Mouse (Mus musculus) gastrocnemius, adult 2 months (tissue): Measurements from ENCODE around the gene C8b. TPM values are rescaled to one million over a fixed set of nuclear protein-coding genes. Genes with fewer than 3 reads are reported as not detected.

ENCODE experiments used
- DNase-seq: peaks from one replicate; pipeline ENCODE4 v3.0.0; 2022
- H3K27ac ChIP-seq: fragments of 200-600 bp; 2 replicates; pipeline ENCODE4 v1.8.1; 2022; ENCODE audit warnings: mild to moderate bottlenecking
- H3K4me3 ChIP-seq: fragments of 200-600 bp; 2 replicates; pipeline ENCODE4 v1.8.1; 2022; ENCODE audit warnings: mild to moderate bottlenecking, moderate library complexity
- CTCF ChIP-seq: fragments of 200-600 bp; IDR thresholded peaks from 2 replicates; pipeline ENCODE4 v1.8.1; 2022; ENCODE audit warnings: antibody characterized with exemption, mild to moderate bottlenecking, moderate library complexity
- intact Hi-C: fragments of 180-260 bp; cut with DNase I; formaldehyde crosslinking; loops from one replicate; pipeline ENCODE4 v1.15.1; 2025
- total RNA-seq, 2 experiments: library from RNA; stranded (reverse); gene quantifications; 2 replicates each; pipeline ENCODE4 v1.2.3; 2021

C8b gene
- total RNA-seq, 2 experiments from 2014 or later, result not detected

DNA sequence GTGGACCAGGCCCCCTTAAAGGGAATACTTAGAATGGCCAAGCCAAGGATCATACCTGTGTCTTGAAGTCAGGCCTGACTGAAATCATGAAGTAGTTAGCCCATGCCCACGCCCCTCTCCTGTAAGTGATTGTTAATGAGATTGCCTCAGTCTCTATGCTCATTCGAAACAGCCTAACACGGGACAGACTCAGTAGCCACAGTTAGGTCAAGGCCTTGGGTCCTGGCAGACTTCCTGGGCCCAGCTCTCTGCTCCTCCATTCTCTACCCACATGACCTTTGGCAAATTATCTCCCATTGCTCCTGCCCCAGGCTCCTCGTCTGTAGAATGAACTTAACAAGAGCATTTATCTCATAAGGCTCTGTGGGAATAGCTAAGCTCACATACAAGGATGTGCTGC is 52.9 kb downstream of the C8b start:
- Histone ChIP-seq H3K4me3 (no peak overlapping the region), H3K27ac (no peak overlapping the region)
- no peak for DNase-seq
- no peak for TF ChIP-seq CTCF
- intact Hi-C loops, result no loop called here

- no peak for DNase-seq
- intact Hi-C loops, result no loop called here
- H3K4me3 ChIP-seq, result no peak overlapping the region
- no peak overlapping the region for H3K27ac ChIP-seq
- no peak for TF ChIP-seq CTCF
These were observed 53.8 kb downstream of the C8b start for GRCm38 (mm10) chr4:104819891-104820290.

GRCm38 (mm10) chr4:104823597-104824101 is 57.5 kb downstream of the C8b start:
- H3K27ac ChIP-seq, result no peak overlapping the region
- no peak overlapping the region for H3K4me3 ChIP-seq
- no peak for TF ChIP-seq CTCF
- no peak for DNase-seq
- intact Hi-C loops, result no loop called here

- H3K4me3 ChIP-seq, result no peak overlapping the region
- TF ChIP-seq CTCF, result no peak
- H3K27ac ChIP-seq, result no peak overlapping the region
- intact Hi-C loops, result no loop called here
- no peak for DNase-seq
These were observed 58.4 kb downstream of the C8b start for GRCm38 (mm10) chr4:104824381-104825077.

GRCm38 (mm10) chr4:104828939-104829338 is 62.8 kb downstream of the C8b start:
- H3K4me3 ChIP-seq, result no peak overlapping the region
- no peak for TF ChIP-seq CTCF
- intact Hi-C loops, result no loop called here
- no peak overlapping the region for H3K27ac ChIP-seq
- DNase-seq, result no peak

GRCm38 (mm10) chr4:104835096-104835495 is 69.0 kb downstream of the C8b start:
- DNase-seq, result no peak
- no peak for TF ChIP-seq CTCF
- intact Hi-C loops, result no loop called here
- Histone ChIP-seq H3K4me3 (no peak overlapping the region), H3K27ac (no peak overlapping the region)

GRCm38 (mm10) chr4:104838342-104838741 is 72.2 kb downstream of the C8b start:
- intact Hi-C loops, result no loop called here
- no peak for DNase-seq
- Histone ChIP-seq H3K27ac (no peak overlapping the region), H3K4me3 (no peak overlapping the region)
- TF ChIP-seq CTCF, result no peak

- H3K27ac ChIP-seq, result no peak overlapping the region
- intact Hi-C loops, result no loop called here
- TF ChIP-seq CTCF, result no peak
- no peak overlapping the region for H3K4me3 ChIP-seq
- no peak for DNase-seq
These were observed 76.1 kb downstream of the C8b start for GRCm38 (mm10) chr4:104842204-104842603.

DNA sequence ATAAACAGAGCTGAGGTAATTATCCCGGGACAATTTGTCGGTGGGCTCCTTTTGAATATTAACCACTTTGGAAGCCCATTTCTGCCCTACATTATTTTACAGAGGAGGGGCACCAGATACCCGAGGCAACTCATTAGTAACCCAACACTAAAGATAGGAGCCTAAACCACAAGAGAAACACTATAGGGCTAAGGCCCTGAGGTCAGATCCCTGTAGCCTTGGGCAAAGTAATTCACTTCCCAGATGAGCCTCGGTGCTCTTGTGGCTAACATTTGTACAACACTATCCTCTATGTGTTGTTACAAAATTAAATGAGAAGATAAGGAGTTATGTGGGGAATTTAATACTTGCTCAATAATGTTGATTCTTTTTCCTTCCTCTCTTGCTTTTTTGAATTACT is 77.4 kb downstream of the C8b start:
- no peak for TF ChIP-seq CTCF
- Histone ChIP-seq H3K4me3 (no peak overlapping the region), H3K27ac (no peak overlapping the region)
- intact Hi-C loops, result no loop called here
- DNase-seq, result no peak

Other genes starting within 250 kb of the C8b start
- gene Gm17662, start 91.0 kb downstream of the C8b start, total RNA-seq, result not detected
- not detected for gene C8a, start 110.1 kb downstream of the C8b start, total RNA-seq
- under 1 TPM; 0.08 to 0.25 TPM for gene Fyb2, start 147.1 kb downstream of the C8b start, total RNA-seq